Mouse (Mus musculus): ENCODE measurements around the gene Tmem56. TPM values are rescaled to one million over a fixed set of nuclear protein-coding genes. Genes with fewer than 3 reads are reported as not detected.

Tmem56 gene
- polyA plus RNA-seq, 1 experiment from 2014 or later: 3.5 TPM

GRCm38 (mm10) chr3:121263205-121263548, 19.7 kb downstream of the Tmem56 start:
- H3K4me1 ChIP-seq (replicated peaks; ENCODE audit: control insufficient read depth, insufficient read depth, low read length): peaks cover 9% of the 10 kb centered on the region
- no peaks in the 10 kb centered on the region for H3K9me3 ChIP-seq (ENCODE audit: control insufficient read depth, low read length)
- peak overlapping the region; percentile 74 for H3K4me3 ChIP-seq (replicated peaks; ENCODE audit: low read length)
- 2% methylated on average over 20 of the region's 20 CpGs for WGBS
- H3K9ac ChIP-seq (replicated peaks; ENCODE audit: low read depth, low read length): peak overlapping the region; percentile 89
- H3K4me2 ChIP-seq (ENCODE audit: low read length): peak overlapping the region; percentile 86
- H3K27me3 ChIP-seq (replicated peaks; ENCODE audit: control insufficient read depth, insufficient read depth, low read length): peaks cover 14% of the 10 kb centered on the region; the same call in 1 of the 2 replicates
- peak overlapping the region; percentile 26; the same call in 1 of the 2 replicates for H3K27ac ChIP-seq (ENCODE audit: low read length)
- no peaks in the 10 kb centered on the region for H3K36me3 ChIP-seq (ENCODE audit: control insufficient read depth, insufficient read depth)
- peak; percentile 21 for ATAC-seq

- H3K27me3 ChIP-seq (replicated peaks; ENCODE audit: control insufficient read depth, insufficient read depth, low read length): peaks cover 14% of the 10 kb centered on the region; the same call in 1 of the 2 replicates
- under 1% methylated on average over 94 of the region's 97 CpGs for WGBS
- peak; percentile 87 for ATAC-seq
These were observed 20.2 kb downstream of the Tmem56 start for GRCm38 (mm10) chr3:121262521-121263204.

GRCm38 (mm10) chr3:121261939-121262520, 20.9 kb downstream of the Tmem56 start:
- Histone ChIP-seq H3K36me3 (ENCODE audit: control insufficient read depth, insufficient read depth) (no peaks in the 10 kb centered on the region), H3K4me2 (ENCODE audit: low read length) (peak overlapping the region; percentile 86), H3K27ac (ENCODE audit: low read length) (no peak overlapping the region), H3K4me1 (replicated peaks; ENCODE audit: control insufficient read depth, insufficient read depth, low read length) (peaks cover 9% of the 10 kb centered on the region), H3K9ac (replicated peaks; ENCODE audit: low read depth, low read length) (peak overlapping the region; percentile 89), H3K27me3 (replicated peaks; ENCODE audit: control insufficient read depth, insufficient read depth, low read length) (peaks cover 14% of the 10 kb centered on the region; the same call in 1 of the 2 replicates), H3K4me3 (replicated peaks; ENCODE audit: low read length) (peak overlapping the region; percentile 74), H3K9me3 (ENCODE audit: control insufficient read depth, low read length) (no peaks in the 10 kb centered on the region)
- WGBS: 9% methylated on average over 21 of the region's 21 CpGs
- ATAC-seq: no peak

More at GRCm38 (mm10) chr3:121262521-121263204, 20.2 kb downstream of the Tmem56 start:
- peaks cover 9% of the 10 kb centered on the region for H3K4me1 ChIP-seq (replicated peaks; ENCODE audit: control insufficient read depth, insufficient read depth, low read length)
- H3K9me3 ChIP-seq (ENCODE audit: control insufficient read depth, low read length): no peaks in the 10 kb centered on the region
- peak overlapping the region; percentile 74 for H3K4me3 ChIP-seq (replicated peaks; ENCODE audit: low read length)
- H3K9ac ChIP-seq (replicated peaks; ENCODE audit: low read depth, low read length): peak overlapping the region; percentile 89
- peak overlapping the region; percentile 26; the same call in 1 of the 2 replicates for H3K27ac ChIP-seq (ENCODE audit: low read length)
- no peaks in the 10 kb centered on the region for H3K36me3 ChIP-seq (ENCODE audit: control insufficient read depth, insufficient read depth)
- H3K4me2 ChIP-seq (ENCODE audit: low read length): peak overlapping the region; percentile 86

- Histone ChIP-seq H3K4me2 (ENCODE audit: low read length) (no peak overlapping the region), H3K4me1 (replicated peaks; ENCODE audit: control insufficient read depth, insufficient read depth, low read length) (peaks cover 9% of the 10 kb centered on the region), H3K36me3 (ENCODE audit: control insufficient read depth, insufficient read depth) (no peaks in the 10 kb centered on the region), H3K27me3 (replicated peaks; ENCODE audit: control insufficient read depth, insufficient read depth, low read length) (peaks cover 14% of the 10 kb centered on the region; the same call in 1 of the 2 replicates), H3K9ac (replicated peaks; ENCODE audit: low read depth, low read length) (no peak overlapping the region), H3K27ac (ENCODE audit: low read length) (no peak overlapping the region), H3K4me3 (replicated peaks; ENCODE audit: low read length) (no peak overlapping the region), H3K9me3 (ENCODE audit: control insufficient read depth, low read length) (no peaks in the 10 kb centered on the region)
- no peak for ATAC-seq
- 75% methylated on average over 7 of the region's 7 CpGs for WGBS
These were observed 21.6 kb downstream of the Tmem56 start for GRCm38 (mm10) chr3:121261251-121261650.

GRCm38 (mm10) chr3:121260831-121261230, 22.1 kb downstream of the Tmem56 start:
- 66% methylated on average over 1 of the region's 1 CpGs for WGBS
- no peak for ATAC-seq
- Histone ChIP-seq H3K4me1 (replicated peaks; ENCODE audit: control insufficient read depth, insufficient read depth, low read length) (peaks cover 9% of the 10 kb centered on the region), H3K4me2 (ENCODE audit: low read length) (no peak overlapping the region), H3K4me3 (replicated peaks; ENCODE audit: low read length) (no peak overlapping the region), H3K27ac (ENCODE audit: low read length) (no peak overlapping the region), H3K9ac (replicated peaks; ENCODE audit: low read depth, low read length) (no peak overlapping the region), H3K36me3 (ENCODE audit: control insufficient read depth, insufficient read depth) (no peaks in the 10 kb centered on the region), H3K27me3 (replicated peaks; ENCODE audit: control insufficient read depth, insufficient read depth, low read length) (peaks cover 14% of the 10 kb centered on the region; the same call in 1 of the 2 replicates), H3K9me3 (ENCODE audit: control insufficient read depth, low read length) (no peaks in the 10 kb centered on the region)

GRCm38 (mm10) chr3:121260041-121260440, 22.9 kb downstream of the Tmem56 start:
- Histone ChIP-seq H3K9me3 (ENCODE audit: control insufficient read depth, low read length) (no peaks in the 10 kb centered on the region), H3K27ac (ENCODE audit: low read length) (no peak overlapping the region), H3K4me1 (replicated peaks; ENCODE audit: control insufficient read depth, insufficient read depth, low read length) (peaks cover 9% of the 10 kb centered on the region), H3K4me2 (ENCODE audit: low read length) (no peak overlapping the region), H3K4me3 (replicated peaks; ENCODE audit: low read length) (no peak overlapping the region), H3K27me3 (replicated peaks; ENCODE audit: control insufficient read depth, insufficient read depth, low read length) (peaks cover 14% of the 10 kb centered on the region; the same call in 1 of the 2 replicates), H3K36me3 (ENCODE audit: control insufficient read depth, insufficient read depth) (no peaks in the 10 kb centered on the region), H3K9ac (replicated peaks; ENCODE audit: low read depth, low read length) (no peak overlapping the region)
- ATAC-seq: no peak
- 78% methylated on average over 7 of the region's 7 CpGs for WGBS

GRCm38 (mm10) chr3:121258521-121259478, 24.1 kb downstream of the Tmem56 start:
- Histone ChIP-seq H3K4me3 (replicated peaks; ENCODE audit: low read length) (no peak overlapping the region), H3K4me2 (ENCODE audit: low read length) (no peak overlapping the region), H3K36me3 (ENCODE audit: control insufficient read depth, insufficient read depth) (no peaks in the 10 kb centered on the region), H3K27me3 (replicated peaks; ENCODE audit: control insufficient read depth, insufficient read depth, low read length) (peaks cover 6% of the 10 kb centered on the region; the same call in 1 of the 2 replicates), H3K9me3 (ENCODE audit: control insufficient read depth, low read length) (no peaks in the 10 kb centered on the region), H3K9ac (replicated peaks; ENCODE audit: low read depth, low read length) (no peak overlapping the region), H3K4me1 (replicated peaks; ENCODE audit: control insufficient read depth, insufficient read depth, low read length) (peaks cover 9% of the 10 kb centered on the region), H3K27ac (ENCODE audit: low read length) (no peak overlapping the region)
- ATAC-seq: no peak
- WGBS: 67% methylated on average over 20 of the region's 20 CpGs

- no peak overlapping the region for H3K9ac ChIP-seq (replicated peaks; ENCODE audit: low read depth, low read length)
- H3K36me3 ChIP-seq (ENCODE audit: control insufficient read depth, insufficient read depth): no peaks in the 10 kb centered on the region
- H3K4me3 ChIP-seq (replicated peaks; ENCODE audit: low read length): no peak overlapping the region
- whole genome bisulfite sequencing: 71% methylated on average over 10 of the region's 10 CpGs
- no peak overlapping the region for H3K4me2 ChIP-seq (ENCODE audit: low read length)
- H3K27me3 ChIP-seq (replicated peaks; ENCODE audit: control insufficient read depth, insufficient read depth, low read length): peaks cover 6% of the 10 kb centered on the region; the same call in 1 of the 2 replicates
- H3K27ac ChIP-seq (ENCODE audit: low read length): no peak overlapping the region
- no peak for ATAC-seq
- no peaks in the 10 kb centered on the region for H3K9me3 ChIP-seq (ENCODE audit: control insufficient read depth, low read length)
- H3K4me1 ChIP-seq (replicated peaks; ENCODE audit: control insufficient read depth, insufficient read depth, low read length): peaks cover 5% of the 10 kb centered on the region
These were observed 25.5 kb downstream of the Tmem56 start for GRCm38 (mm10) chr3:121257418-121257817.

GRCm38 (mm10) chr3:121256131-121256530, 26.8 kb downstream of the Tmem56 start:
- 88% methylated on average over 8 of the region's 8 CpGs for WGBS

More at GRCm38 (mm10) chr3:121256131-121256530, 26.8 kb downstream of the Tmem56 start:
- H3K9ac ChIP-seq (replicated peaks; ENCODE audit: low read depth, low read length): no peak overlapping the region
- no peak overlapping the region for H3K4me2 ChIP-seq (ENCODE audit: low read length)
- H3K4me3 ChIP-seq (replicated peaks; ENCODE audit: low read length): no peak overlapping the region
- H3K27me3 ChIP-seq (replicated peaks; ENCODE audit: control insufficient read depth, insufficient read depth, low read length): 0 out of 2 replicates have a peak, but pooled peaks cover 1% of the 10 kb centered on the region
- no peak overlapping the region for H3K27ac ChIP-seq (ENCODE audit: low read length)
- no peaks in the 10 kb centered on the region for H3K9me3 ChIP-seq (ENCODE audit: control insufficient read depth, low read length)
- H3K36me3 ChIP-seq (ENCODE audit: control insufficient read depth, insufficient read depth): no peaks in the 10 kb centered on the region
- ATAC-seq: no peak
- H3K4me1 ChIP-seq (replicated peaks; ENCODE audit: control insufficient read depth, insufficient read depth, low read length): peaks cover 1% of the 10 kb centered on the region; the same call in 1 of the 2 replicates

All from forebrain, embryonic 16.5 days (tissue).